Mouse (Mus musculus) layer of hippocampus, adult 9-11 months (tissue): ENCODE measurements at regions not wholly inside any gene's neighbourhood (a gene's known extent, or its start where the extent isn't known, plus 50 kb on each side); places are given as distances from the start of the nearest gene placed in this dataset.

Source experiments
- DNase-seq: peaks from one replicate; pipeline ENCODE4 v3.0.0; 2022

DNA sequence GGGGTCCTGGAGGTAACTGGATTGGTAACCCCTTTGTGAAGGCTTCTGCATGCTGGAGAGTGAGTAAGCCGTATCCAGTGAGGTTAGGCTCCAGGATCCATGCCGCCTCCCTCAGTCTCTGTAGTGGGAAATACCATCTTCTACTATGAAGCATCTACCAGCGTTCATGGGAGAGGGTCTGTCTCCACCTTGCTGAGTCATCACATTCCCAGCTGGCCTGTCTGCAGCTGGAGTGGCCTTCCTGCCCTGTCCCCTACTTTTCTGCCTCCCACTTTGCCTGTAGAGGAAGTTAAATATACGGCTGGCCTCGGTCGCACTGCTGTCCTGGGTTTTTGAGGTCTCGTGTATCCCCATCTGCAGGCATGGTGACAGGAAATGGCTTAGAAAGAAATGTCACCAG, 78.0 kb upstream of the Sec14l1 start:
- no peak for DNase-seq

DNA sequence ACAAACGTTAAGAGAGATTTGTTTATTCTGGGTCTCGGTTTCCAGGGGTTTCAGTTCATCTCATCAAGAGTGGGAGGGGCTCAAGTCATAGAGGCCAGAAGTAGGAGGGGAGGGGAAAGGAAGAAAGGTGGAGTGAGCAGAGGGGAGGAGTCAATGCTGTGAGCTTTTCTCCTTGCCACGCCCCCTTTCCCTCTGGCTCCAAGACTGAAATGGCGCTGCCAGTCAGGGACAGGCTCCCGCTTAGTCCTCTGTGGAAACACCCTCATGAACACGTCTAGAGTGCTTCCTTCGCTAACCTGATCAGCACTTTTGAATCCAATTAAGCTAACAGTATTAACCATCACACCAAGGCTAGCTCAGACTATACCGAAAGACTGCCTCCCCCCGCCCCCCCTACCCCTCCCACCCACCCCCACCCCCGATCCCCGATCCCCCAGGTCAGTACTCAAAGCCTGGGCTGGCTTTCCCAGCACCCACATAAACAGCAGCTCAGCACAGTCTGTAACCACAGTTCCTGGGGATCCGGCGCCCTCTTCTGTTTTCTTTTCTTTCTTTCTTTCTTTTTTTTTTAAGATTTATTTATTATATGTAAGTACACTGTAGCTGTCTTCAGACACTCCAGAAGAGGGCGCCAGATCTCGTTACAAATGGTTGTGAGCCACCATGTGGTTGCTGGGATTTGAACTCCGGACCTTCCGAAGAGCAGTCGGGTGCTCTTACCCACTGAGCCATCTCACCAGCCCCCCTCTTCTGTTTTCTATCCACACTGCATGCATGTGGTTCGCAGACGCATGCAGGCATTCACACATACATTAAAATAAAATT, 76.5 kb upstream of the Sec14l1 start:
- DNase-seq: no peak

DNA sequence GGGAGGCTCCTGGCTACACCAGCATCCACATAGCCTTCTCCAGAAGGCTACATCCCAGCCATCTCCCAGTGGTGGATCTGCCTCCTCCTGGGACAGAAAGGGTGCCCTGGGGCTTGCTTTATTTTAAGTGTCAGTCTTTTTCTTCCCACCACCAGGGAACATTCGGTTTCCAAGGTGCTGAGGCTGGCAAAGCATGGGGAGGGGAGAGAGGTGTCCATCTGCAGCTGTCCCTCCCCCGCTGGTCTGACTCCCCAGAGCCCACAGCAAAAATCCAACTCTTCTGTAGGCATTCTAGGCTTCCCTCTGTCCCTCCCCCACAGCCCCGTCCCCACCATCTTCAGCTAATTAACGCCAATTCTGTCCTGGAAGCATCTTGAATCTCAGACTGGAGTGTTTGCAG, 74.1 kb upstream of the Sec14l1 start:
- DNase-seq: no peak

DNA sequence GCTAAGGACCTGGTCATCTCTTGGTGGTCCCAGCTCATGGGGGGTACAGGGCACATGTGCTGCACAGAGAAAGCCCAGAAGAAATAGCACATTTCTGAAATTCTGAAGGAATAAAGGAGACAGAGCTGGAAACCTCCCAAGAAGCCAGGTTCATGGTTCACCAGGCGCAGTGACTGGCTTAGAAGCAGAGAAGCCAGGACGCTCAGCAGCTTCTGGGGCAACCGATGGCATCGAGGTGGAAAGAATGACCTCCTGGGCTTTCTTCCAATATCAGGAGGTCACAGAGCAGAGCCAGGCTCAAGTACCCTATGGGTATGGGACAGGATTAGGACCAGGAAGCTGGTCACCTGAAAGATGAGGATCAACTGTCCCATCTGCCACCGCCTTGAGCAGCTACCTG, 72.6 kb upstream of the Sec14l1 start:
- no peak for DNase-seq

DNA sequence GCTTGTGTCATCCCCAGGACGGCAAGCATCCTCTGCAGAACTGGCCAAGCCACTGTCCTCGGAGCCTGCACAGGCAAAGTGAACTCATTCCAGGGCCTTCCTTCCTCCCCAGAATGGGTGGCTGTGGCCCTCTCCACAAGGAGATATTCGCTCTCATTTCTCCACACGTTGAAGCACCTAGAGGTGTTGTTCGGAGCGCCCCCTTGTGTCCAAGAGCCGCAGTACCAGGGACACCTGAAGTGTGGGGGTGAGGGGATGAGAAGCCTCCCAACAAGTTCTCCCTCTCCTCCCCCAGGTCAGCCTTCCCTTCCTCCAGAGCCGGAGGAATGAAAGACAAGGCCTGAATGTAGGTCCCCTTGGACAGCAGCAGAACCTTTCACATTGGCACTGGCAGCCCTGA, 71.4 kb upstream of the Sec14l1 start:
- DNase-seq: peak; percentile 47

DNA sequence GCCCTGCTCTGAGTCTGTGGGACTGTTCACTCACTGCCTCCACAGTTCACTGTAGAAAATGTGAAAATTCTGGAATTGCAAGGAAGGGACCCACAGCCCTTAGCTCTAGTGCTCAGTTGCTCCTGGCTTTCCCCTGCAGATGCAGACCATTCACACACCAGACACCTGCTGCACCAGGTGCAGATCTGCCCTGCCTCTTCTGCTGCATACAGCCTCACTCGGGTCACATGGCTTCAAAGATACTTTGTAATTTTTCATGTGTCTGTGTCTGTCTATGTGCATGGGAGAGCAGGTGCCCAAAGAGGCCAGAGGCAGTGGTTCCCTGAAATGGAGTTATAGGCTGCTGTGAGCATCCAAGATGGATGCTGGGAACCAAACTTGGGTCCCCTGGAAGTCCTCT, 70.2 kb upstream of the Sec14l1 start:
- no peak for DNase-seq

DNA sequence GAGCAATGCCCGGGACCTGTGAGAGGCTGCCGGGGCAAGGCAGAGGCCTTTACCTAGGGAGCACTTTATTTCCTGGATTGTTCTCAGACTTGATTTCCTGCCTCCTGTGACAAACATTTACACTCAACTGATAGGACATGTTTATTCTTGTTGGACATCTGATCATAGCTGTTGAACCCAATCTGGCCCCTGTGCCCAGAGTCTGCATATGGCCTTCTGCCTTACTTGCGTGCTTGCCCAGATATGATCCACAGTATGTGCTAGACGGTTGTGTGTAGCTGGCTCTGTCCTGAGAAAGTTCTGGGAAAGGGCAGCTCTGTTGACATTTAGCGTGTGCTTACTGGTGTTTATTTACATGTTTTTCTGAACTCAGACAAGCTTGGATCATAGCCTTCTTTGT, 68.3 kb upstream of the Sec14l1 start:
- no peak for DNase-seq

DNA sequence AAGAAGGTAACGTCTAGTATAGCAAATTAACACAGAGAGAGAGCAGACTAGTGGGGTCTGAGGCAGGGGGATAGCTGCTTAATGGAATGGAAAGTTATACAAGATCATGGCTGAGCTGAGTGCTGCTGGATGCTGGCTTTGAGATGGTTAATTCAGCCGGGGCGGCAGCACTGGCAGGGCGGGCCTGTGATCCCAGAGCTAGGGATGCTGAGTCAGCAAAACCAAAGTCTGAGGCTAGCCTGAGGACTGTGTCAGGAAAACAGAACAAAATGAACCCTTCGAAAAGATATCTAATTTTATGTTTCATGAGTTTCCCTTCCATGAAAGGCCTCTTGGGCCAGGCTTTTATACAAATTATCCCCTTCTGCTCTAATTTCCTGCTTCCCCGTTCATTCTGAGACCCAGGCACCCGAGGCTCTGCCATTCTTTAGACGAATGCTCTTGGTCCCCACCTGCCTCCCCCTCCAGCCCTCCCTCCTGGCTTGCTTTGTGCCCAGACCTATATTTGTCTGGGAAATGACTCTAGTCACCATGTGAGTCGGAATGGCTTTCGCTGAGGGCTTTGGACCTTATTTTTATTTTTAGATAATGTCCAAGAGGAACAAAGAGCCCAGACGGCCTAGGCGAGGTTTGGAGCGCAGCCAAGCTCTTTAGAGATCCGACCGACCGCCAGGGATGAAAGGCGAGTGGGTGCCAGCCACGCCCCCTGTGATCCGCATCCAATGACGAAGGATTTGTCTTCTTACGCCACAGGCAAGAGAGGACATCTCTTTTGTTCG, 67.6 kb upstream of the Sec14l1 start:
- DNase-seq: no peak

DNA sequence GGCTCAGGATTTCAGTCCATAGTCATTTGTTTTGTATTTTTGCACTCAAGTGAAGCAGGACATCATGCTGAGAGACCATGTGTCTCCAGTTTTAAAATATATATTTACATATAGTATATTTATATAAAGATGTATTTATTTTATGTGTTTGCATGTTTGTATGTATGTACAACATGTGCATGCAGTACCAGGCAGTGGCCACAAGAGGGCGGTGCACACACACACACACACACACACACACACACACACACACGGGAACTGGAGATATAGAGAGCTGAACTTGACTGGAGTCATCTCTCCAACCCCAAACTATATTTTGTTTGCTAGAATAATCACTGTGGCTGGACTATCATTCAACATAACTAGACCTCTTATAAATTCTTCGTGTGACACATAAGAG, 66.1 kb upstream of the Sec14l1 start:
- no peak for DNase-seq

DNA sequence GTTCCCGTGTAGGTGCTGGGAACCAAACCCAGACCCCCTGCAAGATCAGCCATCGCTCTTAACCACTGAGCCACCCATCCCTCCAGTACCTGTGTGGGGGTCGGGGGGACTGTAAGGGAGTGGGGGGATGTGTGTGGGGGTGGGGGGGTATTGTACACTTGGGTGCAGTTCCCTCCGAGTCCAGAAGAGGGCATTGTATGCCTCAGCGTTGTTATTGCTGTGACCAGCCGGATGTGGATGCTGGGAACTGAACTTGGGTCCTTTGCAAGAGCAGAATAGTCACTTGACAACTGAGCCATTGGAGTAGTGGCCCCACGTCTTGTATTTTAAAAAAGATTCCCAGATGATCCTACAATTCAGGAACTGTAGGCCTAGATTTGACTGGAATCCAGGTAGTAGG, 64.2 kb upstream of the Sec14l1 start:
- no peak for DNase-seq

DNA sequence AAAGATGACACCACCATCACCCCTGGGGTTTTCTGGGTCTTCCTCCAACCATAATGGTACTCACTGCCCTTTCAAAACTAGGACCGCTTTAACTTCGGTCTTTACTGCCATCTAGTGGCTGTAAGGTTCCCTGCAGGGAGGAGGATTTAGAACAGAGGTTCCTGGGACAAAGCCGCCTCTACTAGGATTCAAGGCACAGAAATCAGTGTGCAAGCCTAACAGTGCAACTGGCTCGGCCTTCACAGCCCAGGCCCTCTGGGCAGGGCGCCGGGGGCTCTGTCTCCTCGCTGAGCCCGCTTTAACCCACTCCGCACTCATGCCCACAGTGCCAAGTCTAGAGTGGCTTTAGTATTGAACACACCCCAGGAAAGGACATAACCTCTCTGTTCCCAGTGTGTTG, 58.0 kb upstream of the Sec14l1 start:
- peak; percentile 74 for DNase-seq

DNA sequence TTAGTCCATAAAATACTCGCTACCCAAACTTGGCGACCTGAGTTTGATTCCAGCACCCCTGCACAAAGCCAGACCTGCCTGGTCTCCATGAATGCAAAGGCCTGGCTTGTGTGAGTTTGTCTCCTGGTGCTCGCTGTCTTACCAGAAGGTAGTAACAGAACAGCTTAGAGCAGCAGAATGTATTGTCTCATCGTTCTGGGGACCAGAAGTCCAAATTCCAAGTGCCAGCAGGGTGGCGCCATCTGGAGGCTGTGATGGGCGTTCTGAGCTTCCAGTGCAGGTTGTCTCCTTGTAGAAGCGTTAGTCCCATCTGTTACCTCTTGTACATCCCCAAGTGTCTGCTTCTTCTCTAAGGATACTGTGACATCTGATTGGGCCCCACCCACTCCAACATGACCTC, 57.5 kb upstream of the Sec14l1 start:
- DNase-seq: peak; percentile 83

DNA sequence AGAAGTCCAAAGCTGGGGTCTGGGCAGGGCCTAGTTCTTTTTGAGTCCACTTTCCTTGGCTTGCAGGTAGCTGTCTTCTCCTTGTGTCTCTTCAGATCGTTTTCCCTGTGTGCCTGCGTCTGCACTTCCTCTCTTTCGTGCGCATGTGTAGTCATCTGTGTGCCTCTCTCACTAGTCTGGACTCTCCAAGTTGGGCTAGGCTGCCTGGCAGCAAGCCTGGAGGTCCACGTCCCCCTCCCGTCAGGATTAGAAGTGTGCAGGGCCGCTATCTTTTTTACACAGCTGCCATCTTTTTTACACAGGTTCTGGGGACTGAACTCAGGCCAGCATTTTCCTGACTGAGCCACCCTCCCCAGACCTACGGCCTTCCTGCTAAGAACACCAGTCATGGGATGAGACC, 55.8 kb upstream of the Sec14l1 start:
- no peak for DNase-seq

DNA sequence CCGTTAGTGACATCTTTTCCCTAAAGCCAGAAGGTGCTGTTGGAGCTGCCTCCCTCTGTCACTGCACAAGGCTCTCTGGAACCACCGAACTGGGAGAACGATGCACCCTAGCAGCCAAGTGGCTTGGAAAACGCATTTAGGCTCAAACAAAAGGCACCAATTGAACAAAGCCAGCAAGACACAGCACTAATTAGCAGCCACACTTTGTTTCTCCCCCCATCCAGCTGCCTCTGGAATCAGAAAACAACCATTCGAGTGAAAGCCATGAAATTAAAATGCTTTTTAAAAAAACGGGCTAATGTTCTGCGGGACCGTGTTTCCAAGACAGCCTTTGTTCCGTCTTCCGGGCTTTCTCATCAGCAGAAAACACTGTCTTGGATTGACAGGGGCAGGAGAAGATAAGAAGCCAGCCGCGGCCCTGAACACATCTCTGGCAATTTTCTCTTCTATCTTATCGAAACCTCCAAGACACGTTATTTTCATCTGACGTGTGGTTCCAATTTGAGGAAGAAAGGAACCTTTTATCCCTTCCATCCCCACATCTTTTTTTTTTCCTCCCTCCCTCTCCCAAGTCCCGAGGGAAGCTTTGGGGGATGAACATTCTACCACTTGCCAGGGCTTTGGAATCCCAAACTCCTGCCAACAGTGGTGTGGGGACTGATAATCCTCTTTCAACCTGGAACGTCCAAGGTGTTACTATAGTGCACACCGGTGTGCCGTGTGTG, 54.8 kb upstream of the Sec14l1 start:
- peak; percentile 79 for DNase-seq

DNA sequence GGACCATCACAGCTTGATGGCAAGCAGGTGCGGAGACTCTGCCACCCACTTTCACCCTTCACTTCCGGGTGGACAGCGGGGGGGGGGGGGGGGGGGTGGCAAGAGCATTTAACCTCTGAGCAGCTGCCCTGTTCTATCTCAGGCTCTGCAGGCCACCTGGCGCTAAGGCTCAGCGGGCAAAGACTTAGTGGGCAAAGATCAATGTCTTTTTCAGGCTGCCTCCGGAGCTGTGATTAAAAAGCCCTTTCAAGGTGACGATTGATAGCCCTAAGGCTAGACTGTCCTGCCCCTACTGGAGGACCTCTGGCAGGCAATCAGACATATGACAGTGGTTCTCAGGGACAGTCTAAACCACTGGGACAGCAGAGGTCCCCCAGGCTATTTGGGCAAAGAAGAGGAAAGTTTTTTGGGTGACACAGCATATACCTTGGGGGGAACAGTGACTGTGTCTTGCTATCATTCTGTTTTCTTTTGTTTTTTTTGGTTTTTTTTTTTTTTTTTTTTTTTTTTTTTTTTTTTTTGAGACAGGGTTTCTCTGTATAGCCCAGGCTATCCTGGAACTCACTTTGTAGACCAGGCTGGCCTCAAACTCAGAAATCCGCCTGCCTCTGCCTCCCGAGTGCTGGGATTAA, 54.1 kb upstream of the Sec14l1 start:
- DNase-seq: no peak

DNA sequence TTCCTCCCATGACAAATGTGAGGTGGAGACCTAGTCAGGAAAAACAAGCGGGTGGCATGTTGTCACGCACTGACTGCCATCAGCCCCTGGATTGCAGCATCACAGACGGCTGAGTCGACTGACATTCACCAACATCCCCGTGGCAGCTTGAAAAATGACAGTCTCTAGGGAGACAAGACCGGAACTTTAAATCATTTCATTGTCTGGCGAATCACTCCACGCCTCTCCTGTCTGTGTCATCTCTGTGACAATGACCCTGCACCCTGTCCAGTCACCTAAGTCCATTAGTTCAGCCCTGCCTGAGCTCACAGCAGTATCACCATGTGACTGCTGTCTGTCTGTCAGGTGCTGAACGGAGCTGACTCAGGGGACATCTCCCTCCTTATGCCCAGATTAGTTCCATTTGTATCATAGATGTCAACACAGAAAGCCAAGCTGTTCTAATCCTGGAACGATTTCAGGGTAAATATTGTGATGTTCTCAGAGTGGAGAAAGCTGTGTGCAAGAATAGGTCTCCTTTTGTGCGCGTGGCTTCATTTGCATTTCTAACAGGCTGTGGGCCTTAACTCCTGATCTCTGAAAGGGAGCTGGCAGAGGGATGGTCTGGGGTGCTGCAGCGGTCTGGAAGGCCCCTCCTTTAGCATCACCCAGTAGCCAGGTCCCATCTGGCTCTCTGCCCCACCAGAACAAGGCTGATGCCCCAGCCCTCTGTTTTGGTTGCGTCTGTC, 52.0 kb upstream of the Sec14l1 start:
- peak; percentile 68 for DNase-seq
